Mouse (Mus musculus): ENCODE measurements around the gene Arg2.

DNA sequence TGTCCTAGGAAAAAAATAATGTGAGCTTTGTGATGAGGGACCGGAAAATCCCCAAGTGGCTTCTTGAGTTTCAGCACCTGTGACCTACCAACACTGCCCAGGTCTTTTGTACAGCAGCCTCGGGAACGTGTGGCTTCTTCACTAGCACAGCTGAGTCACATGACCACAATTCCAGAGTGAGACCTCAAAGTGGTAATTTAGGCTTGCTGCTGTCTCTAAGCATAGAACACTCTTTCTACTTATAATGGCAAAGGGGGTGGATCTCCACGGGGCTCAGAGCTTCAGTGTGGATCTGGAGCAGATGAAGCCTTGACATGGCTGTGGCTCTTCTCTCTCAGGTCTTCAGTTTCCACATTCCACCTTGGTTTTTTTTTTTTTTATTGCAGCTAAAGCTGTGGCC lies 4.5 kb downstream of the Arg2 start:
- no peak for TF ChIP-seq CTCF (IDR thresholded peaks at IDR 0.05; ENCODE audit: low read depth)
- TF ChIP-seq EP300 (IDR thresholded peaks at IDR 0.05; ENCODE audit: low read depth) = no peak

All from heart, postnatal 0 days (tissue).